Mouse (Mus musculus) kidney, postnatal 4 days (tissue): ENCODE results near the gene Patj.

Experiments
- DNase-seq, 2 experiments: peaks; one replicate each; pipeline ENCODE4 v3.0.0; 2021; ENCODE audit warnings: mixed read lengths in 2 of 2

Gene Patj

DNA sequence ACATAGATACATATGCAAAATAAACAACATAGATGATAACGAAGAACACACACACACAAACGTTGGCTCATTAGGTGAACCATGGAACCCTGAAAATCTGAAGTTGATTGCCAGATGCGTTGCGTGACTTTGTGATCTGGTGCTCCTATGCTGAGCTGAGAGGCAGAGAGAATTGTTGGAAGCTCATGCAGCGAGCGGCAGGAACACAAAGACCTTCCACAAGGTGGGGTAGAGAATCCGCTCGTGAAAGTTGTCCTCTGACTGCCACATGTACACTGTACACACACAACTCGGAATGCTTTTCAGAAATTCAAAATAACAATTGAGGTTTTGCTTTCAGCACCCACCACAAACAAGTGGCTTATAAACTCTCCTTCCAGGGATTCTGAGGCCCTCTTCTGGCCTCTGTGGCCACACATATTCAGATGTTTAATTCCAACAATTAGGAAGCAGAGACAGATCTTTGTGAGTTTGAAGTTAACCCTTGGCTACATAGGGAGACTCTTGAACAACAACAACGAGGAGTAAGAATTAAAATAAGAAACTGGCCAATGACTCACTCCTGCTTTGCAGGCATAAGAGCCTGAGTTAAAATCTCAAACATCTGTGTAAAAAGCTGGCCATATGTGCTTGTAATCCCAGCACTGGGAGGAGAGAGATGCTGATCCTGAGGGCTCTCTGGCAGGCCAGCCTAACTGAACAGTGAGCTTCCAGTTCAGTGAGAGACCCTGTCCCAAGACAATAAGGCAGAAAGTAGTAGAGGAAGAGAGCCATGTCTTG is 116.6 kb downstream of the Patj start:
- DNase-seq, result no peak

DNA sequence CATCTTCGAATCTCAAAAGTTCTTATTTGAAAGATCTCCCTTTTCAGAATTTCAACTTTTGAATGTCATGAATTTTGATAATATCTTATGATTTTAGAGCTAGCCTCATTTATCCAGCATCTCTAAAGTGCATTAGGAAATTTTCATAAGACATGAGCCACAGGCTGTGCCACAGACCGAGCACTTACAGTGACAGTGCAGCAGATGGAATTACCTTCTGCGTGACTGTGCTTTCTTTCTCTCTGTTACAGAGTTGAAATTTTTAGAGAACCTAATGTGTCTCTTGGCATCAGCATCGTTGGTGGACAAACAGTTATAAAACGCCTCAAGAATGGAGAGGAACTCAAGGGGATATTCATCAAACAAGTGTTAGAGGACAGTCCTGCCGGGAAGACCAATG is 124.9 kb downstream of the Patj start:
- DNase-seq, result no peak

DNA sequence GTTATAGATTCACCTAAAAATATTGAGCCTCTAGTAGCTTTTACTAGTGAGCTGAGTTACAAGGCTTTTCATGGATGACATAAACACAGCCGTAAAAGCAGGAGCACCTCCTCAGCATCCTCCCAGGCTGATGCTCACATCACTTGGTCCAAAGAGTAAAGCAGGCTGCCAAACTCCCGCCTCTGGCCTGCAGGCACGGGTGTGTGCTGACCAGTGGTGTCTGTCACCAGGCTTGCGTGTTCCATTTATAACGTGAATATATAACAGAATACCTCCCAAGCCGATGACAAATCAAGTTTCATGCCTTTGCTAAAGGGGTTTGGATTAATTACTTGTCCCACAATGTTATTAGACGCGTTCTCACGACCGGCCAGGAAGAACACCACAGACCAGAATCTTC is 128.9 kb downstream of the Patj start:
- no peak for DNase-seq

DNA sequence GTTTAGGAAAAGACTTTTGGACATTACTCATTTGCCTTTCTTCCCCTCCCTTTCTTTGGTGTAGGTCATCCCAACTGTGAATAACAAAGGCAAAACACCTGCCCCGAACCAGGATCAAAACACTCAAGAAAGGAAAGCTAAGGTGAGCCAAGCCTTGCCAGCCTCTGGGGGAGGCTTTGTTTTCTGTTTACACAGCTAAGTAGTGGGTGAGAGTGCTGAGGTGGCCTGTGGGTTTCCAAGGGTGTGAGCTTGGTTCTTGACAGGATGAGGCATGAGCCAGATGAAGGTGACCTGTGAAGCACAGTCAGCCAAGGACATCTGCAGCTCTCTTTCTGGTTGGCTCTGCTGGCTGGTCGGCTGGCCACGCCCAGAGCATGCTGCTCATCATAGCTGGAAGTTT is 139.9 kb downstream of the Patj start:
- no peak for DNase-seq

DNA sequence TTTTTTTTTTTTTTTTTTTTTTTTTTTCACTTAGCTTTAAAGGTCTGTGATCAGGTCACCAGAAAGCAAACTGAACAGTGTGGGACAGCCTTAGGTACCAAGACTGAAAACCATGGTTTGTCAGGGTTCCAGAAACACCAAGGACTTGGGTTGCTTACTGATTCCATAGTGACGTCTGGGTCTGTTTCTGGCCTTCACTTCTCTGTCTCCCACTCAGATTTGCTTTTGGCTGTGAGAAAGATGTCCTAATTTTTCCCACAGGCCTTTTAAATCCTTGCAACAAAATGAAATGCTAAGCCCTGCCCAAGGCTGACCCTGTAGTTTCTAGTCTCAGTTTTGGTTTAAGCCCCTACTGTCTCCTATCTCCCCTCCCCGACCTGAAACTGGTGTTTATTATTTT is 146.0 kb downstream of the Patj start:
- no peak for DNase-seq

DNA sequence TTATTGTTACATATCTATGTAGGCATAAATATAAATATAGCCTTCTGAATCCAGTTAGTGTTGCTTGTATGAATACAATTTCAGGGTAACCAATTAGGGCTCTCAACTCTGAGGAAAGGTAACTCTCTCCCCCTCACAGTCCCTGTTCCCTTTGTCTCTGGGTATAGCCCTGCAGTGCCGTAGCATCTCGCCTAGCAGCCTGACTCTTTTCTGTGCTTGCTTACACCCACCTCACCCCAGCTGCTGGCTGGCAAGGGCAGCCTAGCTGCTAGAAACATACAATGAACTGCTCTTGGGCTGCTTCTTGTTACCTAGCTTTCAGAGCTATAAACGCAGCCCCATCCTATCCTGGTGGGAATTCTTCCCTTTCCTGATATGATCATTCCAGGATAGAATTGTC is 147.4 kb downstream of the Patj start:
- no peak for DNase-seq

DNA sequence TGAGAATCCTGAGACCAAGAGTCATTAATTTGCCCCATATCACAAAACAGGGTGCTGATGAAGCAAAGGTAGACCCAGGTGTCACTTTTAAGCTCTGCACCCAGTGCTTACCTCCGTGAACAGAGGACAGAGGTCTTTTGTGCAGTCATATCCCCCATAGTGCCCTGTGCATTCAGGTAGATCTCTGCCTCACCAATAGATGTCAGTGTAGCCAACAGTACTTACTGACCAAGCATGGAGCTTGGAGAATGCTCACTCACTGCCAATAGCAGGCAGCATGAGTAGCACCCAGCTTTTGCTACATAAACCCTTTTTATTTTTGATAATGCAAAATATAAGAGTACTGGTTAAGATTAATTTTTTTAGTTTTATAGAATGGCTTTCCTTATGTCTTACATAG is 149.8 kb downstream of the Patj start:
- DNase-seq, result peak in 1 of 2 experiments; percentile 12

DNA sequence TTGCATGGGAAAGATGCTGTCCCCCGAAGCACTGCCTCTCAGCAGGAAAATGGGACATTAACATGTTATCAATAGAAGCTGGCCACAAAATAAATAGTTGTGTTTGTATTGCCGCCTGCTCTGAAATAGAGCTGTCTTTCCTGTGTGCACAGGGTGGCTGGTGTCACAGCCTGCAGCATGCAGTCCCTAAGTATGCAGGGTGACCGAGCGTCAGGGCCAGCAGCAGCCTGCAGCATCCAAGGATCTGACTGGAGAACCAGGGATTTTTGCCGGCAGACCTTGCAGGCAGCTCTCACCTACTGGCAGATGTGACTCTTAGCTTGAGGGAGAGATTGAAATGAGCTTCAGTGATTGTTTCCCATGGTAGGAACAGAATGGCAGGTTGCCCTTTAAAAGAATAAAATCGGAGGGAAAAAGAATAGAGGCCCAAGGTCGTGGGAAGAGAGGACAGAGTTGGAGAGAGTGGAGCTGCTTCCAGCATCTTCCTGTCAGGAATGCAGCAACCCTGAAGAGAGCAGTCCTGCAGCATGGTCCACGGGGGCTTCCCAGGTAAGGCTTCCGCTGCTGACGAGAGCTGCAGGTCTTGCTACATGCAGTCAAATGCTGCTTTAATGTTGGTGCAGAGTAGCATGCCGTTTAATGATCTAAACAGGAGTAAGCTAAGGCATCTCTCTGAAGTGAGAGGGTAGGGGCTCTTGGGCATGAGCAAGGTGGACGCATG is 151.0 kb downstream of the Patj start:
- DNase-seq, result no peak

DNA sequence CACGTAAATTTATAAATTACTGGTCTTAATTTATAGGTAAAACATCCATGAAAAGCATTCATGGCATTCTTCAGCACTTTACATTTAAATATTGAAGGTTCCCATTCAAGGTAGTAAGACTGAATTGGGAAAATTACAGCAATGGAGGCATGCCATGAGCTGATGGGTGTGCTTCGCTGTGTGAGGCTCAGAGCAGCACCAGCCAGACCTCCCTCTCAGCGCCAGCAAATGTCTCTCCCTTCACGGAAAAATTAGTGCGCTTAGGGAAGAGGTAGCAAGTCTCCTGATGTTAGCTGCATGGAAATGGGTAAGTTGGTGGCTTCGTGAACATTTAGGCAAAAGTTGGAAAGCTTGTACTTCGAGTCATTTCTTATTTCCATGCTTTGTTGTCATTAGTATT is 153.9 kb downstream of the Patj start:
- DNase-seq, result no peak

DNA sequence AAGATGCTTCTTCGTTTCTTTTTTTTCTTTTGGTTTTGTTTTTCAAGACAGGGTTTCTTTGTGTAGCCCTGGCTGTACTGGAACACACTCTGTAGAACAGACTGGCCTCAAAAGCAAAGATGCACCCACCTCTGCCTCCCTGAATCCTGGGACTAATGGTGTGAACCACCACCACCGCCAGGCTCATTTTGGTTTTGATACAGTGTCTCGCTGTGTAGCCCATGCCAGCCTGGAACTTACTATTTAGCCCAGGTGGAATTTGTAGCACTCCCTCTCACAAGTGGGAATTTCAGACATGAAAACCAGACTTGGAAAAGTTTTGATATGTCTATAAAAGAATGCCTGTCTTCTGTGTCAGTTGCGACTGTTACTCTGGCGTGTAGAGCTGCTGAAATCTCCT is 154.5 kb downstream of the Patj start:
- no peak for DNase-seq

DNA sequence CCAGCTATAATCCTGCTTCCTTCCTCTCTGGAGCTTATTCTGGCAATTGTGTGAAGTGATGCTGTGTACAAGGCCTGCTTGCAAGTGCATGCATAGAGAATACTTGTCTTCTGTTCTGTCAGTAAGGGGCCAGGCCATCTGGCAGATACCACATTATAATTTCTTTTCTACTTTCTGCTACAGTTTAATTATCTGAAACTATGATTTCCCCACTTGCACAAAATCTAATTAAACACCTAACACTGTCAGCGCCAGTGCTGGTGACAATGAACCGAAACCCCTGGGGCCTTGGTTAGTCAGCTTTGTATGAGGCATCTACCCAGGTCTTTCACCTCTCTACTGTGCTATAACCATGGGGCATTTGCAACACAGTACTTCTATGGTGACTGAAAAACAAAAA is 160.1 kb downstream of the Patj start:
- no peak for DNase-seq

DNA sequence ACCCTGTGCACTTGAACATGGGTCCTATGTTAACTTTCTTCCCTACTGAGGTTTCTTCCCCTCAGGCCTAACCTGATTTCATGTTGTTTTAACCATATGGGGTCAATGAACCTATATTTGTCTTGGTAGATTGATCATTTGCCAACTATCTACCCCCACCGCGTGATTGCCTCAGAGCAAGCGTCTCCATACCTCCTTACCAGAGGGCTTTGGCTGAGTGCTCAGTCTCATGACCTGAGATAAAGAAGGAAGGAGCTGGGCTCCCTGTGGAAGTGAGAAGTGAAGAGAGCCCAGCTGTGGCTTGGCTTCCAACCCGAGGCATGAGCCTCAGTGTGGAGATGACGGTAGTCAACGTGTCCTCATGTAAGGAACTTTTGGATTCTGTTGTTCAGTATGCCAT is 160.9 kb downstream of the Patj start:
- no peak for DNase-seq

DNA sequence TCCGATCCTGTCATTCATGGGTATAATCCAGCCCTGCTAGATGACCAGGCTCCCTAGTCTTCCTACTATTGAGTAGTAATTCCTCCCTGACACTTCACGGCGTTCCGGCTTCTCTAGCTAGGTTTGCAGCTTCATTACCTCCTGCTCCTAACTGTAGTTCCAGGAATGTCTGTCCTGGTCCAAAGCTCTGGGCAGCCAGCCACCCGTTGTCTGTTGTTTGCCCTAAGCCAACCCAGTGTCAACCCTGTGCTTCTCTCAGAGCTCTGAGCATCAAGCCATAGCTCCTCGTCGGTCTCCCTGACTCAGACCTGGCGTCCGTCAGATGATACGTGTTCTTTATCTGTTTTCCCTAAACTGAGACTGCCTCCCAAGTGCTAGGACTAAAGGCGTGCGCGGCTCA is 161.6 kb downstream of the Patj start:
- no peak for DNase-seq

DNA sequence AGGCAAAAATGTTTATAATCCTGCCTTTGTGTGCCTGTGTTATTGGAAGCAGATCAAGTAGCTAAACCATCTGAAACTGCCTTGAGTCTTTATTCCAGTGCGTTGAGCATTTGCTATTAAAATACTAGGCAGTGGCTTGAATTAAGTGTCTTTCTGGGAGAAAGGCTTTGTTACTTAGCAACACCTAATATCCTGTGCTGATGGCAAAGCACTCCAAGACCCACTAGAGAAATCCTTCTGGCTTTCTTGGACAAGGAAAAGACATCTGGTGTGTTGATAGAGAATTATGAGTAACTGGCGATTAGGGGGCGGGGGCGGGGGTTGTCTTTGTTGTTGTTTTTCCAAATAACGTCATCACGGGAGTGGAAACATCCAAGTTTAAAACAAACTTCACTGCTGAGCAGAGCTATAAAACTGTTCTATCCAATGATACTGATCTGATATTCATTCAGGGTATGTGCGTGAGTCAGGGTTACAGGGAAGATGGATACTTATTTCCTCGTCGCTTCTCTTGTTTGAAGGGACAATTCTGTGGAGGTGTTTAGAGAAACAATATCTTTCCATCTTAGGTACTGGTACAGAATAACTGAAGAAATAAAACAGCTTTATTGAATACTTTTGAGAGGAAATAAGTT is 164.7 kb downstream of the Patj start:
- no peak for DNase-seq

DNA sequence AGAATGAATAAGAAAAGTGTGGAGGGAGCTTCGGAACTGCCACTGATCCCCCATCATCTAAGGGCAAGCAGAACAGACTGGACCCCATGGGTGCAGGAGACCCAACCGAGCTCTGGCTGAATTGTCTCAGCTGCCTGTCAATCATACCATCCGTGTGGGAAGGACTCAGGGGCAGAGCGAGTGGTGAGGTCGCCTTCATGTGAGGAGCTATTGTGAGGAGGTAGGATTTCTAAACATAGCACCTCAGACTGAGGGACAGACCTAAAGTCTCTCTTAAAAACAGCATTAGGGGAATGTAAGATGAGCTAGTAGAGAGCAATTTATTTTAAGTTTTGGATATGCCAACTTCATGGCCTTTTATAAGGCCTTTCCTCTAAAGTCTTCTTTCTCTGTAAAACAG is 167.5 kb downstream of the Patj start:
- no peak for DNase-seq

DNA sequence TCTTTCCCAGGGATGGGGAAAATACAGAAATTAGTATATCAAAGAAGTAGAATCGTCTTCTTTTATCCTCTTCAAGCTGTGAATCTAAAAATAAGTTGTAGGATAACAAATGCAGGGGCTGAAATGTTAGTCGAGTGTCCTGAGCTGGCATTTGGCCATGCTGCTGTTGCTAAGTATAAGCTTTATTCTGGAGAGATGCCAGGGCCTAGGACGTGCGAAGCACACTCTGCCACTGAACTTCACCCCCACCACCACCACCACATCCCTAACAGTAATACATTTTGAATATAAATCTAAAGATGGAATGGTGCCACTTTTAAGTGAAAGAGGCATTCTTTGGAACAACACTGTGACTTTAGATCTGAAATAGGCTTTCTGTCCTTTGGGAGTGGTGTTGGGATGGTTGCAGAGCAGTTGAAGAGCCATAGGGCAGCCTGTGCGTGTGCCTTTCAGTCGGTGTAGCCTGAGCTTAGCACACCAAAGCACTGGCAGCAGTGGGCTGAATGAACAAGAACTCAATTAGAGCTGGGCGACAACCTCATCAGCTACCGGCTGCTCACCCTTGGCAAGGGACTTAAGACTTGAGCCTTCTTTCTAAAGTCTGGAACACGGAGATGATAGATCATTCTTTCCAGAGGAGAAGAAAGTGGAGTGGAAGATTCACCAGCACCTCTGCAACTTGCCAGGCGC is 168.1 kb downstream of the Patj start:
- peak; percentile 44 to 53 for DNase-seq

DNA sequence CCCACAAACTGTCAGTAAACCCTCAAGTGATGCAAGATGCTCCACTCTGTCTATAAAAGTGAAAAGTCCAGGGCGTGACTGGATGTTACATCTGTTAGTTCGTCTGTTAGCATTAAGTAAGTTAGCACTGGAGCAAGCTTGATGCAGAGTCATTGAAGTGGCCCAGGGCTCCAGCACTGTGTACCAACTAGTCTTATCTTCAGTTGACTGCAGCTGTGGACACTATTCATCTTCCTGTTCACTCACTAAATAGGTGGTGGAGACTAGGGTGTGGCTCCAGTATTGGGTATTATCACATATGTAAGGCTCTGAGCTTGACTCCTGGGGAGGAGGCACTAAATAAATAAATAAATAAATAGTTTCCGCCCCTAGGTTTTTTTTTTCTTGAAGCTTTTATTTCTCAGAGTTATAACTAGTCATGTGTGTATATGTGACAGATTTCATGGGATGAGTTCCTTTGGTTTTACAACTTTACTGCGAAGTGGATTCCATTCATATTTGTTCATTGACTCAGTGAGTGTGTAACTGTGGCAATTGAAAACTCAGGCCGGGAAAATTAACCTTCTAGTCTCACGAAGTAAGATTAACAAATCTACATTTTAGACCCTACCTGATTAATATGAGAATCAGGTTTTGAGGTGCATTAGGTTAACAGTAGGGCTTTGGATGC is 168.7 kb downstream of the Patj start:
- DNase-seq, result no peak

DNA sequence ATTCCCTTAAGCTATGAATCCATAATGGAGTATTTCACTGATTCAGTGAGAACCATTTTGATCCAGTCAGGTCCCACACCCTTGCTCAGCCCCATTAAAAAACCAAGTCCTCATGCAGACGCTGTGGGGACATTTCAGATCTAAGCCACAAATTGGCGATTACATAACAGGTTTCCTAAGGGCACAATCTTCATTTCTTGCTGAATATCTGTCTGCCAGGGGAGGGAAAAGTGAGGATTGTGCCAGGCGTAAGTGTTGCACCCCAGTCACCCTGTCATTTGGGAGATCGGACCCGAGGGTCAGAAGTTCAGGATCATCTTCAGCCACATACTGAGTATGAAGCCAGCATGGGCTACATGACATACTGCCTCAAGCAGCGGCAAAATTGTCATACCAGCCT is 171.2 kb downstream of the Patj start:
- DNase-seq, result no peak

DNA sequence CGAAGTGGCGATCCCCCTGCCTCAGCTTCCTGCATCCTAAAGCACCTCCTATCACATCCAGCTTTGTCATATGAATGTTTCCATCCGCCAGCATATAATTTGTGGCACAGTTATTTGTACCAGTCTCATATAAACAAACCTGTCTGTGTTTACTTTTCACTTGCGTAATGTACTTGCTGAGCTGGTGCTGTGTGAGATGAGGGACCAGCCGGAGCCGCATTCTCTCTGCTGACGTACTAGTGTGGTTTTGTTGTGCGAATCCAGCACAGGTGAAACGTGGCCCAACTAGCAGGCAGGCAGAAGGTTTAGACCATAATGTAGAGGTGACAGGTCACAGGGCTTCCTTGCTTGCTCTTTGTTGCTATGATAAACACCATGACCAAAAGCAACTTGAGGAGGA is 171.9 kb downstream of the Patj start:
- DNase-seq, result no peak

DNA sequence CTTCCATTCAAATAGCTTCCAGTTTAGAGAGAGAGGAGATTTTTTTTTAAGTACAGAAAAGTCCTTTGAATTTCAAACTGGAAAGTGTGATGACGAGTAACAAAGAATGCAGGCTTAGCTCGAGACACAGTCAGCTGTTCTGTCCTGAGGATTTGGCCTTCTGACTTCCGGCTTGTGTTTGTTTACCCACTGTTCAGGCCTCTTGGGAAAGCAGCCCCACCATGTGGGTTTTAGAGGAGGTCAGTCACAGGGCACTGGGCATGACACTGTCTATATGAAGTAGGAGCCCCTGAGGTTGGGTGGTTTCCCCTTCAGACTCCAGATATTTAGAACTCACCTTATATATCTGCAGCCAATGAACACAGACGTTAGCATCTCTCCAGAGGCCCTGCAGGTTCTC is 174.3 kb downstream of the Patj start:
- DNase-seq, result no peak

DNA sequence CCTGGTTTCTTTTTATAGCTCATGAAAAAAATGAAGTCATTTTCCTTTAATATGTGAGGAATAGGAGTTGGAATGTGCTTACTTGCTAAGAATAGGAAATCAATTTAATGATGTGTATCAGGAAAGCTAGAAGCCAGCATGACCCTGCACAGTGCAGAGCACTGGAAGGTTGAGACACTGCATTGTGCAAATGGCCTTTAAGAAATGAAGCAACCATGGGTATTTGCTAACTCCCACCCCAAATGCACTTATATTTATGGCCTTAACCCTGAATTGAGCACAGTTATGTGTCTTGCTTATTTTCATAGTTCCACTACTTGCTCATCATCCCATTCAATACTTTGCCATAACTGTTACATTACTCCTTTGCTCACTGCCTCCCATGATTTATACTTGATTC is 181.7 kb downstream of the Patj start:
- no peak for DNase-seq

DNA sequence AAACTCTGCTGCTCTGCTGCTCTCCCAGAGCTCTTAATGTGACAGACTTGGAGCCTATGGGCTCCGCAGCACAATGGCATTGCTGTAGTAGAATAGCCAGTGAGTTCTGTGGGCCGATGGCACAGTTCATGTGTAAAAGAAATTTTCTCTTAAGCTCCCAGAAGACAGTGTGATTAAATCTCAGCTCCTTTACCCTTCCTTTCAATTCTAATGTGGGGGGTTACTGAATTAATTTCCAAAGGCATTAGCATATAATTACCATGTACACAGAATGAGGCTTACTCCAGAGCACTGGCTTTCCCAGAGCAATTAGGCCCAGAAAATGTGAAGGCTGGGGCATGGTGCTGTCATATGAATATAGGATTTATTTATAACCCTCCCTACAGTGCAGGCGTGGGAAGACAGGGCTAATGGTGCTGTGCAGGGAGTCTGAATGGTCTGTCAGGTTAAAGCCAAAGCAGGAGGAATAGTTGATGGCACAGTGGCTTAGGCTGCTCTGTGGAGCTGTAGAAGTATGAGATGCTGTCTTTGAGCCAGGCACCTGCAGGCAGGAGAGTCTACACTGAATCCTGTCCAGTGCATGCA is 182.5 kb downstream of the Patj start:
- no peak for DNase-seq

DNA sequence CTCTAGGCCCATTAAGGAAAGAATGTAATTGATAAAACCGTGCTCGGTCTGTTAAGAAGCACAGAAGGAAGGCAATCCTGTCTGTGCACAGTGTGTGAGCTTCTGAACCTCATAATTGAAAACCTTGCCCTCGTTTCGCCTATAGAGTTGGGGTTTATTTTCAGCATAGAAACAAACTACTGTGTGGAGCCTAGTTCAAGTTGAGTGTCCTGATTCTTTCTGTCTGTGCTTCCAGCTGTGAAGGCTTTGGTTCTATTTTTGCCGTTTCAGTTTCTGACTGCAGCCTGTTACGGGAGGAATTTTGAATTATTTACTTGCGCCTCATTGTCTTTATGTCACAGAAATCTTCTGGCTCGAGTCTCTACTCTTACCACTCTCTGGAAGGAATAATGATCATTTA is 185.9 kb downstream of the Patj start:
- no peak for DNase-seq
